Mouse (Mus musculus) heart, adult 2 months (tissue): ENCODE measurements around the gene Cntrob.
"Not testable (repeated sequence)": the region's sequence is repeated elsewhere in the genome, so short reads cannot be mapped to it uniquely, and the experiment has no call there.

Experiments used
- CTCF ChIP-seq: fragments of 200-600 bp; IDR thresholded peaks from 2 replicates; pipeline ENCODE4 v1.8.1; 2022; ENCODE audit warnings: antibody characterized with exemption, mild to moderate bottlenecking, moderate library complexity
- POLR2A ChIP-seq: fragments of 200-500 bp; IDR thresholded peaks from 2 replicates; pipeline ENCODE4 v1.6.1; 2011; ENCODE audit warnings: mild to moderate bottlenecking, low read depth, low read length, control low read depth; ENCODE audit not compliant: insufficient read depth

GRCm38 (mm10) chr11:69318000-69318399, 5.6 kb downstream of the Cntrob start:
- not testable (repeated sequence) for TF ChIP-seq CTCF, POLR2A
